Mouse (Mus musculus): ENCODE measurements at regions not wholly inside any gene's neighbourhood (a gene's known extent, or its start where the extent isn't known, plus 50 kb on each side); places are given as distances from the start of the nearest gene placed in this dataset.

DNA sequence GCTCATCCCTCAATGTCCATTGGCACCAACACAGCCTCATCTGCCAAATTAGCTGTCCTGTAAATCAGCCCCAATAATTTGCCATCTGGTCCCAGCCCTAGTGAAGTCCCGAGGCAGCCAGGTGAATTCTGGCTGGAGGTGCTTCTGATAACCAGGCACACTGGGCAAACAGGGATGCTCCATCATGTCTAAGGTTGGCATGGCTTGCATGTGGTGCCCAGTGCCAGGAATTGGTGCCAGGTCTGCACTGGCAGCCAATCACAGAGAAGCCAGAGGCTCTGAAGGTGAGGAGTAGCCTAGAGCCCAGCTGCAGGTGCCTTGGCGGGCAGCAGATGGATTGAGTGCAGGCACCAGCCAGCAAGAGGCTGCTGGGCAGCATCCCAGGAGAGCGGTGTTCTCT is 226.7 kb upstream of the Mocs1 start:
- 87% methylated on average over 3 of the region's 3 CpGs for WGBS
- Histone ChIP-seq H3K4me2 (ENCODE audit: low read depth, low read length) (no peak overlapping the region), H3K4me3 (ENCODE audit: low read depth, low read length) (no peak overlapping the region), H3K27me3 (ENCODE audit: control insufficient read depth, insufficient read depth, low read length) (no peaks in the 10 kb centered on the region), H3K4me1 (ENCODE audit: control insufficient read depth, insufficient read depth) (no peaks in the 10 kb centered on the region), H3K9ac (replicated peaks; ENCODE audit: low read depth, low read length) (no peak overlapping the region), H3K9me3 (replicated peaks; ENCODE audit: control insufficient read depth, low read length) (0 out of 2 replicates have a peak, but pooled peaks cover 11% of the 10 kb centered on the region), H3K27ac (ENCODE audit: low read depth) (no peak overlapping the region), H3K36me3 (replicated peaks; ENCODE audit: control insufficient read depth, insufficient read depth, low read length) (no peaks in the 10 kb centered on the region)
- DNase-seq (ENCODE audit: low spot score) (no peak), ATAC-seq (ENCODE audit: insufficient read depth, low read depth) (no peak)
- no peak for TF ChIP-seq EP300 (IDR thresholded peaks at IDR 0.05; ENCODE audit: low read depth)
- no peak for TF ChIP-seq CTCF (IDR thresholded peaks at IDR 0.05; ENCODE audit: low read depth)

DNA sequence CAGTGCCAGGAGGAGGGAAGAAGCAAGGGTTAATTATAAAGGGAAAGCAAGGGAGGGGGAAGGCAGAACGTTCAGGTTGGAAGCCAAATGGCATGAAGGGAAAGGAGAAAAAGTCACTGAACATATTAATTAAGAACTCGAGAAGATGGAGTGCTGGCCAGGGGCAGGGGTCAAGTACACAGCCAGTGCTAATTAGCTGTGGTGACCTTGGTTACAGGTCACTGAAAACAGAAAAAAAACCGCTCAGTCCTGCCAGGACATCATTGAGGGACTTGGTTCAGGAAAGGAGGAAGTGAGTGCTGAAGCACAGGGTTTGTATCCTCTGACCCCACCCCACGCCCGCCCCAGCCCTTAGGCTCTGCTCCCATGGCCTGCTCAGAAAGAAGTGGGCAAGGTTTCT is 223.1 kb upstream of the Mocs1 start:
- no peak overlapping the region for H3K27ac ChIP-seq (ENCODE audit: low read depth)
- no peak for TF ChIP-seq EP300 (IDR thresholded peaks at IDR 0.05; ENCODE audit: low read depth)
- TF ChIP-seq CTCF (IDR thresholded peaks at IDR 0.05; ENCODE audit: low read depth): no peak
- no peak for ATAC-seq (ENCODE audit: insufficient read depth, low read depth)
- no peak overlapping the region for H3K4me3 ChIP-seq (ENCODE audit: low read depth, low read length)
- H3K36me3 ChIP-seq (replicated peaks; ENCODE audit: control insufficient read depth, insufficient read depth, low read length): no peaks in the 10 kb centered on the region
- no peaks in the 10 kb centered on the region for H3K27me3 ChIP-seq (ENCODE audit: control insufficient read depth, insufficient read depth, low read length)
- H3K9me3 ChIP-seq (replicated peaks; ENCODE audit: control insufficient read depth, low read length): 0 out of 2 replicates have a peak, but pooled peaks cover 5% of the 10 kb centered on the region
- no peak overlapping the region for H3K9ac ChIP-seq (replicated peaks; ENCODE audit: low read depth, low read length)
- 42% methylated on average over 5 of the region's 5 CpGs for WGBS
- H3K4me1 ChIP-seq (ENCODE audit: control insufficient read depth, insufficient read depth): no peaks in the 10 kb centered on the region
- no peak for DNase-seq (ENCODE audit: low spot score)
- H3K4me2 ChIP-seq (ENCODE audit: low read depth, low read length): no peak overlapping the region

DNA sequence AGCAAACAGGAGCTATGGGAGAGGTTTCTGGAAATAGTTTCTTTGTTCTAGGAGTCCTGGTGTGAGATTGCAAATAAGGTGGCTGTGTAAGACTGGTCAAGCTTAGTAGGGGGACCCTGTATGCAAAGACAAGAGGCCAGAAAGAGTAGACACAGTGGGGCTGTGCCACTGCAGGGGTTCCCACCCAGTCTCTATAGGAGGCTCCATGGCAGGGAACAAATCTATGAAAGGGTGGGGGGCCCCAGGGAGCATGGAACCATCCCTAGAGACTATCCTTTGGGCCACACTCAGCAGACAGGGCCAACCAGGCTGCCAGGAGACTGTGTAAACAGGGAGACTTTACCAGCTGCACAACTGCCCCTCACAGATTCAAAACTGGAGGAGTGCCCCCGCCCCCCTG is 222.6 kb upstream of the Mocs1 start:
- H3K27me3 ChIP-seq (ENCODE audit: control insufficient read depth, insufficient read depth, low read length): no peaks in the 10 kb centered on the region
- TF ChIP-seq EP300 (IDR thresholded peaks at IDR 0.05; ENCODE audit: low read depth) (no peak), CTCF (IDR thresholded peaks at IDR 0.05; ENCODE audit: low read depth) (no peak)
- H3K9ac ChIP-seq (replicated peaks; ENCODE audit: low read depth, low read length): no peak overlapping the region
- H3K27ac ChIP-seq (ENCODE audit: low read depth): no peak overlapping the region
- H3K36me3 ChIP-seq (replicated peaks; ENCODE audit: control insufficient read depth, insufficient read depth, low read length): no peaks in the 10 kb centered on the region
- 50% methylated on average over 1 of the region's 1 CpGs for WGBS
- H3K9me3 ChIP-seq (replicated peaks; ENCODE audit: control insufficient read depth, low read length): 0 out of 2 replicates have a peak, but pooled peaks cover under 1% of the 10 kb centered on the region
- H3K4me1 ChIP-seq (ENCODE audit: control insufficient read depth, insufficient read depth): no peaks in the 10 kb centered on the region
- DNase-seq (ENCODE audit: low spot score) (no peak), ATAC-seq (ENCODE audit: insufficient read depth, low read depth) (no peak)
- H3K4me2 ChIP-seq (ENCODE audit: low read depth, low read length): no peak overlapping the region
- no peak overlapping the region for H3K4me3 ChIP-seq (ENCODE audit: low read depth, low read length)

DNA sequence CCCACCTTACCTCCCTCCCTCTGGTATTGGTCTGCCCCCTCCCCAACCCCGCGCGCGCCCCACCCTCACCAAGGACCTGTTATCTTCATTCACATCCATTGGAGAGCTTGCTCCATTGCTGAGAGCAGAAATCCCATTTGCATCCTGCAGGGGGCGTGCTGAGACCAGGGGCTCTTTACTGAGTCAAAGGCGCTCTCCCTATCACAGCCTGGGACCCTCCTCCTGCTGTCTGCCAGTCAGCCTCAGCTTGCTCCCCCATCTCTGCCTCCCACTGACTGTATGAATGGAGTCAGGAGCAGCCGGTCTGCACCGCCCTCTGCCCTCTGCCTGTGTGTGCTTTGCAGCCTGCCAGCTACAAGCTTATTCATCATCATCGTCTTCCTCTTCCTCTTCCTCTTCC is 221.5 kb upstream of the Mocs1 start:
- 39% methylated on average over 9 of the region's 9 CpGs for WGBS
- H3K36me3 ChIP-seq (replicated peaks; ENCODE audit: control insufficient read depth, insufficient read depth, low read length): no peaks in the 10 kb centered on the region
- H3K4me2 ChIP-seq (ENCODE audit: low read depth, low read length): no peak overlapping the region
- H3K27me3 ChIP-seq (ENCODE audit: control insufficient read depth, insufficient read depth, low read length): no peaks in the 10 kb centered on the region
- no peak overlapping the region for H3K4me3 ChIP-seq (ENCODE audit: low read depth, low read length)
- ATAC-seq (ENCODE audit: insufficient read depth, low read depth) (no peak), DNase-seq (ENCODE audit: low spot score) (no peak)
- H3K9me3 ChIP-seq (replicated peaks; ENCODE audit: control insufficient read depth, low read length): no peaks in the 10 kb centered on the region
- no peak overlapping the region for H3K27ac ChIP-seq (ENCODE audit: low read depth)
- no peak overlapping the region for H3K9ac ChIP-seq (replicated peaks; ENCODE audit: low read depth, low read length)
- H3K4me1 ChIP-seq (ENCODE audit: control insufficient read depth, insufficient read depth): no peaks in the 10 kb centered on the region
- TF ChIP-seq CTCF (IDR thresholded peaks at IDR 0.05; ENCODE audit: low read depth) (no peak), EP300 (IDR thresholded peaks at IDR 0.05; ENCODE audit: low read depth) (no peak)

DNA sequence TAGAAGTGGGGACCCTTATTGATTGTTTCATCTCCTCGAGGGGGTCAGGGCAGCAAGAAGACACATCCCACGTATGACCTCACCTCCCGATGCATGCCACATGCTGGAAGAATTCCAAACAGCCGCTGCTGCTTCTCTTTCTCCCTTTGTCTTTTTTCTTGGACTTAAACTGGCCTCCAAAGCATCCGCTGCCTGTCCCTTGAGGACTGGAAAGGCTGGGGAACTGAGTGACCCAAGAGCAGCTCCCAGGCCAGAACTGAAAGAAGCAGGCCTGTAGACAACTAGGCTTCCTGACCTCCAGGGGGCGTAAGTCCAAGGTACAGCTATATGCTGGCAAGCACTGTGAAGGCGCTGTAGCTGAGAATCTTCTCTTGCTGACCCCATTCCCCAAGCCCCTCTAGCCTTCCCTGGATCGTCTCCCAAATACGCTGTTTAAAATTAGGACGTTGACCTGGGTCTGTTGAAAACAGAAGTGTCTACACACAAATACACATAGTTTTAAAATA is 219.8 kb upstream of the Mocs1 start:
- no peaks in the 10 kb centered on the region for H3K9me3 ChIP-seq (replicated peaks; ENCODE audit: control insufficient read depth, low read length)
- no peak for ATAC-seq (ENCODE audit: insufficient read depth, low read depth)
- whole genome bisulfite sequencing: 59% methylated on average over 10 of the region's 10 CpGs

DNA sequence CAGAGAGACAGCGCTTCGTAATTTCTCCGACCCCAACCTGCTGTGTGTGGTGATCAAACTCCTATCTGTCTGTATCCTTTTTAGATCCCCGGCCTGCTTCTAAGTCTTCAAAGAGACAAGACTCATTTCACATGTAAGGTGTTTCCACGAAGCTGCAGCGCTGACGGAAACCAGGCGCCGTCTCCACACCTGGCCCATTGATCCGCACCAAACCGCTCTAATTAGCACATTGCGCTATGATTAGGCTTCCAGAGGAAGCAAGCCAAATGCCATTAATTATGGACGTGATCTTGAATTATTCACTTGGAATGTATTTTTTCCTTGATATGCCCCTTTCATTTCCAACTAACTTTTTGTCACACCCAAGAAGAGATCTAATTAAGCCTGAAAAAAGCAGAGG is 215.2 kb upstream of the Mocs1 start:
- Histone ChIP-seq H3K9ac (replicated peaks; ENCODE audit: low read depth, low read length) (no peak overlapping the region), H3K36me3 (replicated peaks; ENCODE audit: control insufficient read depth, insufficient read depth, low read length) (no peaks in the 10 kb centered on the region), H3K4me1 (ENCODE audit: control insufficient read depth, insufficient read depth) (no peaks in the 10 kb centered on the region), H3K27ac (ENCODE audit: low read depth) (no peak overlapping the region), H3K9me3 (replicated peaks; ENCODE audit: control insufficient read depth, low read length) (no peaks in the 10 kb centered on the region), H3K4me2 (ENCODE audit: low read depth, low read length) (no peak overlapping the region), H3K27me3 (ENCODE audit: control insufficient read depth, insufficient read depth, low read length) (no peaks in the 10 kb centered on the region), H3K4me3 (ENCODE audit: low read depth, low read length) (no peak overlapping the region)
- WGBS: 89% methylated on average over 13 of the region's 13 CpGs
- DNase-seq (ENCODE audit: low spot score) (no peak), ATAC-seq (ENCODE audit: insufficient read depth, low read depth) (no peak)
- TF ChIP-seq EP300 (IDR thresholded peaks at IDR 0.05; ENCODE audit: low read depth): no peak
- TF ChIP-seq CTCF (IDR thresholded peaks at IDR 0.05; ENCODE audit: low read depth): no peak

More for the DNA sequence above, 219.8 kb upstream of the Mocs1 start:
- Histone ChIP-seq H3K4me1 (ENCODE audit: control insufficient read depth, insufficient read depth) (no peaks in the 10 kb centered on the region), H3K9ac (replicated peaks; ENCODE audit: low read depth, low read length) (no peak overlapping the region), H3K4me3 (ENCODE audit: low read depth, low read length) (no peak overlapping the region), H3K27me3 (ENCODE audit: control insufficient read depth, insufficient read depth, low read length) (no peaks in the 10 kb centered on the region), H3K36me3 (replicated peaks; ENCODE audit: control insufficient read depth, insufficient read depth, low read length) (no peaks in the 10 kb centered on the region), H3K4me2 (ENCODE audit: low read depth, low read length) (no peak overlapping the region), H3K27ac (ENCODE audit: low read depth) (no peak overlapping the region)
- no peak for DNase-seq (ENCODE audit: low spot score)
- TF ChIP-seq CTCF (IDR thresholded peaks at IDR 0.05; ENCODE audit: low read depth) (0 out of 2 replicates have a peak, but pooled peaks have one; percentile 9), EP300 (IDR thresholded peaks at IDR 0.05; ENCODE audit: low read depth) (no peak)

Data from heart, postnatal 0 days (tissue).